Mouse (Mus musculus) bone marrow, adult 2 months (tissue): ENCODE data around the gene Enho. TPM values are rescaled to one million over a fixed set of nuclear protein-coding genes. Genes with fewer than 3 reads are reported as not detected.

Source experiments
- H3K27ac ChIP-seq: fragments of 200-500 bp; 2 replicates; pipeline ENCODE4 v1.5.1; 2012; ENCODE audit warnings: low read depth, mild to moderate bottlenecking, control low read depth, inconsistent platforms, low read length; ENCODE audit not compliant: control insufficient read depth, poor library complexity, insufficient read depth
- H3K4me1 ChIP-seq: fragments of 200-500 bp; 2 replicates; pipeline ENCODE4 v1.6.1; 2011; ENCODE audit warnings: low read length; ENCODE audit not compliant: control insufficient read depth, insufficient read depth
- H3K4me3 ChIP-seq: fragments of 200-500 bp; replicated peaks from 2 replicates; pipeline ENCODE3; 2011; ENCODE audit warnings: mild to moderate bottlenecking, low read depth, low read length, control low read depth; ENCODE audit not compliant: control insufficient read depth
- CTCF ChIP-seq: fragments of 200-500 bp; IDR thresholded peaks from 2 replicates; pipeline ENCODE4 v1.5.1; 2011; ENCODE audit warnings: low read length, control low read depth; ENCODE audit not compliant: control insufficient read depth, insufficient read depth
- POLR2A ChIP-seq: fragments of 200-500 bp; IDR thresholded peaks from 2 replicates; pipeline ENCODE4 v1.6.1; 2011; ENCODE audit warnings: low read depth, mild to moderate bottlenecking, control low read depth, low read length, borderline replicate concordance; ENCODE audit not compliant: control insufficient read depth
- WGBS: fragments of 180-500 bp; shearing (Covaris S2); methylation state at CpG from one replicate; pipeline ENCODE4 v1.1.7; 2018; 5-methylcytosine and 5-hydroxymethylcytosine counted together
- polyA plus RNA-seq: library from polyadenylated mRNA; stranded (reverse); fragments of >200 nt; gene quantifications from 2 replicates; pipeline ENCODE4 v1.2.4, GENCODE M21; 2011; ENCODE audit warnings: low replicate concordance; ENCODE audit not compliant: missing spikeins, insufficient read depth, insufficient read length

Enho gene
- polyA plus RNA-seq, 1 experiment = 1.2 TPM

DNA sequence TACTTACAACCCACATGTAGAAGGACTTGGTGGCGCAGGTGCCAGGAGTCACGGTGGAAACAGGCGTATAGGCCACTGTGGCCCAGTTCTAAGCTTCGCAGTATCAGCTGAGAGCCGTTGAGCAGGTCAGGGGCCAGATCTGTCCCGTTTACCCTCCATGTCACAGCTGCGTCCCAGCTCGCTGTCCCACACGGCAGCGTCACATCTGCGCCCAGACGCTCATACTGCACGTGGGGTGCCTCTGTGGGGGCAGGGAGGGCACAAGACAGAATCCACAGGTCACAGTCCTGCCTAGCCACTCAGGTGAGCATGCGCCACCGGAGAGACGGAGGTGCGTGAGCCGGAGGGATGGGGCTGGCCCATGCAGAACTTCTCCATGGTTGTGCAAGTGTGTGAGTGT, 30.7 kb upstream of the Enho start:
- TF ChIP-seq CTCF (no peak), POLR2A (no peak)
- H3K4me1 ChIP-seq = no peaks in the 10 kb centered on the region
- no peak overlapping the region for H3K27ac ChIP-seq
- H3K4me3 ChIP-seq = no peak overlapping the region
- 86% methylated on average over 18 of the region's 18 CpGs for WGBS

DNA sequence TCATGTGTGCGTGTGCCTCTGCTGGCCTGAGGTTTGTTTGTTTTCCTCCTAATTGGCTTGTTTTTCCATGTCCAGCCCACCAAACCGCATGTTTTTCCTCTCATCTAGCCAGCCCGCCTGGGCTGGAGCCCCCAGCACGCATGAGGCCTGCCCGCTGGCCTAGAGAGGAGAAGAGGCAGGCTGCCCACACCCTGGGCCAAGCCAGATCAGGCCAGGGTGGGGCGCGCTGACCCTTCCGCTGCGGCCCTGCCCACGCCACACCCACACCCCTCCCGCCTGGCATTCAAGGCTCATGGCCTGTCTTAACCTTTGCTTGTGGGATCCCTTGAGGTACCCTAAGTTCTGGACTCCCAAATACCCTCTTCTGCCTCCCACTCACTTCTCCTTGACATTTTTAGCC, 26.5 kb upstream of the Enho start:
- Histone ChIP-seq H3K27ac (no peak overlapping the region), H3K4me3 (no peak overlapping the region), H3K4me1 (no peaks in the 10 kb centered on the region)
- WGBS = 86% methylated on average over 11 of the region's 11 CpGs
- TF ChIP-seq CTCF = no peak

DNA sequence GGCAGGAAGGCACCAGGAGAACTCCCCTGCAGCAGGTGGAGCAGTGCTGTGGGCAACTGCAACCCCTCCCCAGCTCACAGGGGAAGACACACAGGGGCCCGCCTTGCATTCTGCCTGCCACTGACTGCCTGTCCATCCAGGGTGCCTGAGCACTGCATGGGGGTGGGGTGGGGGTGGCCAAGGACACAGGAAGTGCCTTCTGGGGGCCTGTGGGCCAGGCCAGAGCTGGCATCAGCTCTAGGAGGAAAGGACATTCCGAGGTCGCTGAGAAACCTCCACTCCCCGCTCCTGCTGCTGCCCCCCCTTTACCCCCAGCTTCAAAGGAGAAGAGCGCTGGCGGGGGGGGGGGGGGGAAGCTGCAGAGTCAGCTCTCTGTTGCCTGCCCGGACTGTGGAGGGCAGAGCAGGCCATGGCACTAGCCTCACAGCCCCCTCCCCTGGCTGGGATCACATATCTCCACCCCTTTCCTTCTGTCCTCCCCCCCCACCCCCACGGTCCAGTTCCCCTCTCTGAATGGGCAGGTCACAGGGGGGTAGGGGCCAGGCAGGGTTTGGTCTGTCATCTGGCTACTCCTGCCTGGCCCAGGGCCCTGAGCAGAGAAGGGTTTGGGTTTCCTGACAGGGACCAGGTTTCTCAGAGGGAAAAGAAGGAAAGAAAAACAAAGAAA, 25.0 kb upstream of the Enho start:
- WGBS = 7% methylated on average over 8 of the region's 8 CpGs
- H3K4me3 ChIP-seq = no peak overlapping the region

DNA sequence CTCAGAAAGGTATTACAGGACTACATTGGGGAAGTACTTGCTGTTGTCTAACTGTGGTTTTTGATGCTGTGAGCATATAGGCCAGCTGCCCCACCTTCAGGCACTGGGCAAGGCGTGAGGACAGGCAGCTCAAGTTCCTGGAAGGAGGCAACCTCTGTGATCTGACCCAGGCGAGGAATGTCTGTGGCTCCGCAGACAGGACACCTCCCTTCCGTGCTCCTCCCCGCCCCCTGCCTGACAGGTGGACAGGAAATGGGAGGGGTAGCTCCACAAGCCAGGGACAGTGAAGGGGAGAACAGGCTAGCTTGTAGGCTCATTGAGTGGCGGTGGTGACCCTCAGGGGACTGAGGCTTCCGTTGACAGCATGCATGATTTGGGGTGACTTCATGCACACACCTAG, 24.4 kb upstream of the Enho start:
- TF ChIP-seq POLR2A (no peak), CTCF (no peak)
- WGBS = 26% methylated on average over 7 of the region's 7 CpGs
- Histone ChIP-seq H3K27ac (no peak overlapping the region), H3K4me1 (no peaks in the 10 kb centered on the region), H3K4me3 (no peak overlapping the region)

More for the DNA sequence above, 25.0 kb upstream of the Enho start:
- no peak overlapping the region for H3K27ac ChIP-seq
- no peaks in the 10 kb centered on the region for H3K4me1 ChIP-seq
- TF ChIP-seq CTCF = no peak
- no peak for TF ChIP-seq POLR2A

DNA sequence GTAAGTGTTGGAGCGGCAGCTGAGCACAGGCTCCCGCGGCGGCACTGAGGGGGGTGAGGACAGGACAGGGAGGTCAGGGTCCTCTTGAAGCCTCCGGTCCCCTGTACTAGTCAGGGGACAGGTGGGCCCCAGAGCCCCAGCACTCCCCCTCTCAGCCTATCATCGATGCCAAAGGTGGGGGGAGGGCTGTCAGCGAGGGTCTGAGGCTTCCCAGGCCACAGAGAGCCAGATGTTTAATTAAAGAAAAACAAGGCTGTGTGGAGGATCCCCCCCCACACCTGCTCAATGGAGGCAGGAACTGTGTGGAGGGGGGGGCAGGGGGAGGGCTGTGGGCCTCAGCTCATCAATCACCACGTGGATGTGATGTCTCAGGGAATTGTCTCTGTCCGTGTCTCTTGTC, 23.5 kb upstream of the Enho start:
- Histone ChIP-seq H3K4me1 (no peaks in the 10 kb centered on the region; the same call in 1 of the 2 replicates), H3K4me3 (no peak overlapping the region), H3K27ac (no peak overlapping the region)
- WGBS = 54% methylated on average over 9 of the region's 9 CpGs
- TF ChIP-seq POLR2A (no peak), CTCF (no peak)

DNA sequence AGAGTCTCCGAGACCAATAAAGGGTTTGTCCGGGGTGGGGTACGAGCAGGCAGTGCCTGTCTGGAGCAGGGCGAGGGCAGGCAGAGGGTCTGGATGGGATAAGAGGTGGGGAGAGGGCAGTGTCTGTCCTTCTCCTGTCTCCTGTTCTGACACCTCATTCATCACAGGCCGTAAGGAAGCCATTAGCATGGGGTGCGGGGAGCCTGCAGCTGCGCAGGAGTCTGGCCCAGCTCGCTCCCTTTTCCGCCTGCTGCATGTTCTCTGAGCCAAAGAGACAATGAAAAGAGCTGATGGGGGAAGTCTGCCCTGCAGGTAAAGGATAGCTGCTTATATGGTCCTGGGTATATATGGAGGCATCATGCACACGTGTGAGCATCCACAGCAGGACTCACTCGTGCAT, 22.6 kb upstream of the Enho start:
- no peak for TF ChIP-seq CTCF
- no peak for TF ChIP-seq POLR2A
- no peak overlapping the region for H3K4me3 ChIP-seq
- no peak overlapping the region for H3K27ac ChIP-seq
- no peaks in the 10 kb centered on the region; the same call in 1 of the 2 replicates for H3K4me1 ChIP-seq
- 65% methylated on average over 11 of the region's 11 CpGs for WGBS

DNA sequence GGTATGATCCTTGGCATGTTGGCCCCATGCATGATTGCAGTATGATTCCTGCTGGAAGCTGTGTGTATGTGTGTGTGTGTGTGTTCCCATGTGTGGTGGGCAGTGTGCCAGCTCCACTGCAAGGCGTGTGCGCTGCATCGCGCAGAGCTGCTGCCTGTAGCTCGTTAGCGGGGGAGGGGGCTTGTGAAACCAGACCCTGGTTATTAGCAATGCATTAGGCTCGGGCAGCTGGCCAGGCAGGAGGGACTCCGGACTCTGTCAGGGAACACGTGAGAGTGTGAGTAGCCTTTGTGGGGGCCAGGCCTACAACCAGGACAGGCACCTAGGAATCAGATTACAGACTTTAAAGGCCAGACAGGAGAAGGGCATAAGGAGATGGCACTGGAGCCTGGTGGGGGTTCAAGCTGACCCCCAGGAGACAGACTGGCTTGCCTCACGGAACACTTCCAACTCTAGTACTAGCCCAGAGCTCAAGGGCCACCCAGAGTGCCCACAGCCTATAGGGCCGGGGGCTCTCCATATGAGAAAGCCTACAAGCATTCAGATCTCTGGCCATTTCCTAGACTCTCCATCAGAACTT, 20.8 kb upstream of the Enho start:
- 75% methylated on average over 11 of the region's 11 CpGs for WGBS
- Histone ChIP-seq H3K4me1 (no peaks in the 10 kb centered on the region; the same call in 1 of the 2 replicates), H3K27ac (no peak overlapping the region), H3K4me3 (no peak overlapping the region)
- no peak for TF ChIP-seq CTCF
- no peak for TF ChIP-seq POLR2A

DNA sequence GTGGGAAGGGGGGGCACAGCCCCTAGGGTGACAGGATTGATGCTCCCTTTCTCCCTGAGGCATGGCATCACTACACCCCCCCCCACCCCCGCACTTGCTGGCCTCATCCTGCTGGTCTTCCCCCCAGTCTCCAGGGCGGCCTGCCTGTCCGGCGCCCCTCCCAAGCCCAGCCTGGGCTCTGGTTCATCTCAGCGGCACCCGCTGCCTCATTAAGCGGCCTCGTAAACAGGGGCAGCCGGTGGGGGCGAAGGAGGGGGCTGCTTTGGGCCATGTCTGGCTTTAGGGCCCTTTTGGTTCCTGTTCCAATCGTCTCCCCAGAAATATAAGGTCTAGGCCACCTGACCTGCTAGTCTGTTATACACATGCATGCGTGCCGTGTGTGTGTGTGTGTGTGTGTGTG, 19.4 kb upstream of the Enho start:
- TF ChIP-seq POLR2A (no peak), CTCF (no peak)
- Histone ChIP-seq H3K27ac (no peak overlapping the region), H3K4me3 (no peak overlapping the region), H3K4me1 (no peaks in the 10 kb centered on the region; the same call in 1 of the 2 replicates)
- WGBS = 81% methylated on average over 13 of the region's 13 CpGs
